Mouse (Mus musculus) kidney, adult 2 months (tissue): ENCODE results near the gene Zbtb22.

Experiments used
- CTCF ChIP-seq: fragments of 200-500 bp; conservative IDR thresholded peaks from 2 replicates; pipeline ENCODE4 v1.5.1; 2011; ENCODE audit warnings: low read depth, mild to moderate bottlenecking, control low read depth, low read length, moderate library complexity, mixed read lengths; ENCODE audit not compliant: insufficient read depth, insufficient read length
- POLR2A ChIP-seq: fragments of 200-500 bp; IDR thresholded peaks from one replicate; pipeline ENCODE4 v1.6.1; 2011; ENCODE audit warnings: low read depth, low read length, control low read depth

GRCm38 (mm10) chr17:33941381-33941780, 25.7 kb downstream of the Zbtb22 start:
- TF ChIP-seq CTCF, result no peak
- TF ChIP-seq POLR2A, result no peak
